Mouse (Mus musculus) testis, postnatal 14 days (tissue): ENCODE data around the gene Chic1.

Experiments
- DNase-seq: peaks from one replicate; pipeline ENCODE4 v3.0.0; 2021; ENCODE audit warnings: low spot score

Gene Chic1

DNA sequence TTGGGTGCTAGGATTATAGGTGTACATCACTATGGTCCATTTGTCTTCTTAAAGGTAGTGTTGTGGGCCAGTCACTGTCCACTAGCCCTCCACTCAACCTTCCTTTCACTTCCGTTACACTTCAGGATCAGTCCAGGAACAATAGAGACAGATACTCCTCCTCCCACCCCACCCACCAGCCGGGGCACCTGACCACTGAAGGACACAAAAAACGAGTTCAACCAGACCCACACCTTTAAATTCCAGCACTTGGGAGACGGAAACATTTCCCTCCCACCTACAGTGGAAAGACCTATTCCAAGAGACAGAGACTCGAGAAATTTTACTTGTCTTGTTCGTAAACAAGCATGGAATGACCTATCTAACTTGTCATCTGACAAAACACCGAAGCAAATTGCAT, 76.0 kb downstream of the Chic1 start:
- DNase-seq, result no peak

GRCm38 (mm10) chrX:103438023-103438422, 81.7 kb downstream of the Chic1 start:
- DNase-seq, result no peak

- no peak for DNase-seq
Observed at GRCm38 (mm10) chrX:103440803-103441202, 84.5 kb downstream of the Chic1 start.

DNA sequence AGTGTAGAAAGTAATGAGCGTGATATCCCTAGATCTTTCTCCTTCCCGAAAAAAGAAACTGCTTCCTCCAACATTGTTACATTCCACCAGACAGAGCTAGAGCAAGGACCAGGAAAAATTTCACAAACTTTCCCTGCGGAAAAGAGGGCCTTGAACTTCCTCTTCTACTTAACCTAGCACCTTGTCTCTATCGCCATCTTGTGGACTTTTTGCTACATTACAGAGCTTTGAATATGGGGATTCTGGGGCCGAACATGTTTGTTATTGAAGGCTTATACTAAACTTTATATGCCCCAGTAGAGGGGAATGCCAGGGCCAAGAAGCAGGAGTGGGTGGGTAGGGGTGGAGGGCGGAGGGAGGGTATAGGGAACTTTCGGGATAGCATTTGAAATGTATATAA, 87.5 kb downstream of the Chic1 start:
- no peak for DNase-seq
